Mouse (Mus musculus) testis, adult 2 months (tissue): ENCODE data around the gene Nacc1.

Experiments used
- CTCF ChIP-seq: fragments of 200-500 bp; IDR thresholded peaks from 2 replicates; pipeline ENCODE4 v1.5.1; 2012; ENCODE audit warnings: low read depth, mild to moderate bottlenecking, inconsistent platforms, low read length, moderate library complexity; ENCODE audit not compliant: control insufficient read depth, insufficient read depth, insufficient replicate concordance
- POLR2A ChIP-seq: fragments of 200-500 bp; IDR thresholded peaks from 2 replicates; pipeline ENCODE4 v1.6.1; 2012; ENCODE audit warnings: low read depth, mild to moderate bottlenecking, inconsistent platforms, low read length, moderate library complexity; ENCODE audit not compliant: control insufficient read depth

- TF ChIP-seq POLR2A = no peak
- TF ChIP-seq CTCF = no peak
These were observed 24.5 kb upstream of the Nacc1 start for GRCm38 (mm10) chr8:84711933-84712758.
